Mouse (Mus musculus) myocyte (in vitro differentiated cells): ENCODE measurements around the gene Med17.

Experiments used
- CEBPB ChIP-seq: IDR thresholded peaks from 2 replicates; pipeline ENCODE4 v1.6.1; 2011; ENCODE audit warnings: mild to moderate bottlenecking, moderate library complexity; ENCODE audit not compliant: poor library complexity, insufficient read depth, severe bottlenecking
- E2F4 ChIP-seq: IDR thresholded peaks from one replicate; pipeline ENCODE4 v1.6.1; 2011; ENCODE audit warnings: mild to moderate bottlenecking, control low read depth, moderate library complexity; ENCODE audit not compliant: insufficient read depth
- MAX ChIP-seq: IDR thresholded peaks from one replicate; pipeline ENCODE4 v1.6.1; 2011; ENCODE audit warnings: low read depth, mild to moderate bottlenecking, control low read depth
- MYOD1 ChIP-seq, 3 experiments: IDR thresholded peaks; one replicate each; pipeline ENCODE4 v1.6.1; 2011; ENCODE audit warnings: control low read depth in 2 of 3, low read depth in 2 of 3, mild to moderate bottlenecking in 2 of 3, moderate library complexity in 1 of 3; ENCODE audit not compliant: insufficient read length in 2 of 3, control insufficient read depth in 1 of 3
- MYOG ChIP-seq, 3 experiments: IDR thresholded peaks; one replicate each; pipeline ENCODE4 v1.6.1; 2011; ENCODE audit warnings: control low read depth in 2 of 3, low read depth in 2 of 3, mild to moderate bottlenecking in 2 of 3; ENCODE audit not compliant: insufficient read length in 2 of 3, control insufficient read depth in 1 of 3, insufficient read depth in 1 of 3
- POLR2A ChIP-seq: IDR thresholded peaks from one replicate; pipeline ENCODE4 v1.6.1; 2011; ENCODE audit warnings: low read depth, mild to moderate bottlenecking, control low read depth, moderate library complexity; ENCODE audit not compliant: insufficient read length
- POLR2AphosphoS2 ChIP-seq: IDR thresholded peaks from one replicate; pipeline ENCODE4 v1.6.1; 2011; ENCODE audit warnings: low read depth, control low read depth; ENCODE audit not compliant: insufficient read length
- SRF ChIP-seq: IDR thresholded peaks from one replicate; pipeline ENCODE4 v1.6.1; 2011; ENCODE audit warnings: low read depth; ENCODE audit not compliant: control insufficient read depth, insufficient read length
- TCF12 ChIP-seq: IDR thresholded peaks from one replicate; pipeline ENCODE4 v1.6.1; 2011; ENCODE audit warnings: mild to moderate bottlenecking, control low read depth; ENCODE audit not compliant: poor library complexity, insufficient read depth, severe bottlenecking
- TCF3 ChIP-seq: IDR thresholded peaks from one replicate; pipeline ENCODE4 v1.6.1; 2011; ENCODE audit warnings: low read depth, control low read depth; ENCODE audit not compliant: insufficient read length
- USF1 ChIP-seq: IDR thresholded peaks from one replicate; pipeline ENCODE4 v1.6.1; 2011; ENCODE audit warnings: low read depth, mild to moderate bottlenecking, control low read depth, moderate library complexity

DNA sequence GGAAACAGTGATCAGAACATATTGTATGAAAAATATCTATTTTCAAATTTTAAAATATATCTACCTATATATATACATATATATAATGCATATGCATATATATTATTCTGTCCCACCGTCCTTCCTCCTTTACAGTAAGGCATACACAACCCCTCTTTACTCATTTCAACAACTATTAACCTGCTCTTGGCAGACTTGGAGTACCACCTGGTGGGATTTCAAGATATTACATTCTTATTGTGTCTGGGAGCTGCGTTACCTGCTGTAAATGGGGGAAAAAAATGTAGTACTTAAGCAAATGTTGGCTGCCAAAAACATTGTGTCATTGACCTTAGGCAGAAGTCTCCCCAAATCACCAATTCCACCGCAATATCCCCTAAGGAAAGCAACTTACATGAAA, 67.9 kb downstream of the Med17 start:
- TF ChIP-seq POLR2A (no peak), TCF3 (no peak), USF1 (no peak), E2F4 (no peak), POLR2AphosphoS2 (no peak), MYOG (IDR thresholded peaks at IDR 0.05; ENCODE audit: control insufficient read depth in 1 of 3, insufficient read depth in 1 of 3, insufficient read length in 2 of 3, low read depth in 2 of 3) (no peak), MYOD1 (IDR thresholded peaks at IDR 0.05; ENCODE audit: control insufficient read depth in 1 of 3, insufficient read length in 2 of 3, low read depth in 2 of 3) (no peak), MAX (no peak), TCF12 (no peak), CEBPB (no peak), SRF (no peak)
